Mouse (Mus musculus): ENCODE measurements around the gene Slc39a5. TPM values are rescaled to one million over a fixed set of nuclear protein-coding genes. Genes with fewer than 3 reads are reported as not detected.

Gene Slc39a5
- polyA plus RNA-seq, 1 experiment, result not detected

- no peak for DNase-seq (ENCODE audit: low spot score)
Observed at GRCm38 (mm10) chr10:128410560-128410845, 9.5 kb upstream of the Slc39a5 start.

GRCm38 (mm10) chr10:128409692-128410559, 8.9 kb upstream of the Slc39a5 start:
- DNase-seq (ENCODE audit: low spot score), result peak; percentile 87

- DNase-seq (ENCODE audit: low spot score), result no peak
Observed at GRCm38 (mm10) chr10:128408591-128409535, 7.8 kb upstream of the Slc39a5 start.

- DNase-seq (ENCODE audit: low spot score), result no peak
Observed at GRCm38 (mm10) chr10:128403931-128404330, 2.9 kb upstream of the Slc39a5 start.

GRCm38 (mm10) chr10:128401638-128402037, 609 bp upstream of the Slc39a5 start:
- DNase-seq (ENCODE audit: low spot score), result peak; percentile 15

- no peak for DNase-seq (ENCODE audit: low spot score)
Observed at GRCm38 (mm10) chr10:128400338-128400737, 691 bp downstream of the Slc39a5 start.

GRCm38 (mm10) chr10:128397466-128397865, 3.6 kb downstream of the Slc39a5 start:
- no peak for DNase-seq (ENCODE audit: low spot score)

- DNase-seq (ENCODE audit: low spot score), result no peak
Observed at GRCm38 (mm10) chr10:128396716-128397264, 4.2 kb downstream of the Slc39a5 start.

- DNase-seq (ENCODE audit: low spot score), result no peak
Observed at GRCm38 (mm10) chr10:128396017-128396673, 4.9 kb downstream of the Slc39a5 start.

- DNase-seq (ENCODE audit: low spot score), result no peak
Observed at GRCm38 (mm10) chr10:128391850-128392249, 9.2 kb downstream of the Slc39a5 start.

- no peak for DNase-seq (ENCODE audit: low spot score)
Observed at GRCm38 (mm10) chr10:128390366-128390765, 10.7 kb downstream of the Slc39a5 start.

GRCm38 (mm10) chr10:128389570-128389969, 11.5 kb downstream of the Slc39a5 start:
- no peak for DNase-seq (ENCODE audit: low spot score)

GRCm38 (mm10) chr10:128388941-128389340, 12.1 kb downstream of the Slc39a5 start:
- DNase-seq (ENCODE audit: low spot score), result no peak

- DNase-seq (ENCODE audit: low spot score), result no peak
Observed at GRCm38 (mm10) chr10:128385902-128386301, 15.1 kb downstream of the Slc39a5 start.

GRCm38 (mm10) chr10:128382482-128382881, 18.5 kb downstream of the Slc39a5 start:
- no peak for DNase-seq (ENCODE audit: low spot score)

- no peak for DNase-seq (ENCODE audit: low spot score)
Observed at GRCm38 (mm10) chr10:128380565-128380964, 20.5 kb downstream of the Slc39a5 start.

GRCm38 (mm10) chr10:128379260-128379659, 21.8 kb downstream of the Slc39a5 start:
- no peak for DNase-seq (ENCODE audit: low spot score)

GRCm38 (mm10) chr10:128378462-128378861, 22.6 kb downstream of the Slc39a5 start:
- DNase-seq (ENCODE audit: low spot score), result no peak

GRCm38 (mm10) chr10:128377940-128378448, 23.0 kb downstream of the Slc39a5 start:
- DNase-seq (ENCODE audit: low spot score), result no peak

GRCm38 (mm10) chr10:128377222-128377939, 23.6 kb downstream of the Slc39a5 start:
- DNase-seq (ENCODE audit: low spot score), result no peak

Measured in urinary bladder, adult 2 months (tissue).